Mouse (Mus musculus) frontal cortex, postnatal 36 days (tissue): ENCODE measurements at regions not wholly inside any gene's neighbourhood (a gene's known extent, or its start where the extent isn't known, plus 50 kb on each side); places are given as distances from the start of the nearest gene placed in this dataset.
A peak's percentile ranks its signal among the peaks of the same experiment; 100 is the strongest.

Experiments used
- DNase-seq, 2 experiments: peaks; one replicate each; pipeline ENCODE4 v3.0.0; 2022; ENCODE audit warnings: low spot score in 2 of 2

- no peak for DNase-seq
Measured at GRCm38 (mm10) chr19:18200105-18200782, 362.8 kb upstream of the Pcsk5 start.

GRCm38 (mm10) chr19:18189102-18189742, 351.8 kb upstream of the Pcsk5 start:
- no peak for DNase-seq

GRCm38 (mm10) chr19:18188122-18188866, 350.9 kb upstream of the Pcsk5 start:
- peak; percentile 9 to 33 for DNase-seq

- no peak for DNase-seq
Measured at GRCm38 (mm10) chr19:18185767-18186554, 348.5 kb upstream of the Pcsk5 start.

GRCm38 (mm10) chr19:18185211-18185610, 347.8 kb upstream of the Pcsk5 start:
- no peak for DNase-seq

- no peak for DNase-seq
Measured at GRCm38 (mm10) chr19:18176200-18176599, 338.8 kb upstream of the Pcsk5 start.

- no peak for DNase-seq
Measured at GRCm38 (mm10) chr19:18146494-18146893, 309.1 kb upstream of the Pcsk5 start.

GRCm38 (mm10) chr19:18130936-18131335, 293.5 kb upstream of the Pcsk5 start:
- no peak for DNase-seq

- DNase-seq: no peak
Measured at GRCm38 (mm10) chr19:18128786-18129185, 291.4 kb upstream of the Pcsk5 start.

- DNase-seq: no peak
Measured at GRCm38 (mm10) chr19:18106236-18106635, 268.8 kb upstream of the Pcsk5 start.

- DNase-seq: no peak
Measured at GRCm38 (mm10) chr19:18104590-18104989, 267.2 kb upstream of the Pcsk5 start.

GRCm38 (mm10) chr19:18101423-18102341, 264.2 kb upstream of the Pcsk5 start:
- no peak for DNase-seq

- no peak for DNase-seq
Measured at GRCm38 (mm10) chr19:18083312-18083711, 245.9 kb upstream of the Pcsk5 start.

- DNase-seq: no peak
Measured at GRCm38 (mm10) chr19:18068919-18069318, 231.5 kb upstream of the Pcsk5 start.

GRCm38 (mm10) chr19:18067855-18068494, 230.5 kb upstream of the Pcsk5 start:
- no peak for DNase-seq

- no peak for DNase-seq
Measured at GRCm38 (mm10) chr19:18057256-18057890, 219.9 kb upstream of the Pcsk5 start.

GRCm38 (mm10) chr19:18056414-18057254, 219.2 kb upstream of the Pcsk5 start:
- no peak for DNase-seq

GRCm38 (mm10) chr19:18050353-18050752, 212.9 kb upstream of the Pcsk5 start:
- no peak for DNase-seq

- no peak for DNase-seq
Measured at GRCm38 (mm10) chr19:18034225-18034624, 196.8 kb upstream of the Pcsk5 start.
